ENCODE assay signal across 12 mouse cellular contexts in genomic region chr13:38353420-38354255, GRCm38 (mm10). TPM values are rescaled to one million over a fixed set of nuclear protein-coding genes. Genes with fewer than 3 reads are reported as not detected.
A peak's percentile ranks its signal among the peaks of the same experiment; 100 is the strongest.
DNase-seq lines count a peak whose midpoint lies in the region; ATAC-seq and TF ChIP-seq lines count a peak whose summit lies in the region.
"Had no signal": no experiment of that assay in that cellular context is flagged by ENCODE, and none has a peak within 500 bp of the region (broad histone marks: within the 10 kb centered on the region; RNA-seq: fewer than 3 reads in every experiment).

No protein-coding gene starts in this region.

- 63% methylated on average over 24 of the region's 24 CpGs for WGBS in hindbrain, embryonic 16.5 days
- 55% methylated on average over 24 of the region's 24 CpGs for WGBS in hindbrain, embryonic 14.5 days
- WGBS in midbrain, embryonic 15.5 days, result 60% methylated on average over 24 of the region's 24 CpGs
- 64% methylated on average over 24 of the region's 24 CpGs for WGBS in midbrain, embryonic 11.5 days
- 36% methylated on average over 24 of the region's 24 CpGs for WGBS in heart, postnatal 0 days
- 70% methylated on average over 24 of the region's 24 CpGs for WGBS in embryonic facial prominence, embryonic 10.5 days

- TF ChIP-seq CTCF in heart, postnatal 0 days (IDR thresholded peaks at IDR 0.05; ENCODE audit: low read depth), result no peak

- ATAC-seq in hindbrain, embryonic 16.5 days, result no peak
- ATAC-seq in hindbrain, embryonic 14.5 days (ENCODE audit: low FRiP score), result no peak
- ATAC-seq in midbrain, embryonic 15.5 days (replicated peaks), result no peak
- ATAC-seq in midbrain, embryonic 11.5 days (ENCODE audit: low FRiP score), result no peak; the same call in 1 of the 2 replicates
- ATAC-seq in heart, postnatal 0 days (ENCODE audit: insufficient read depth, low read depth), result peak; percentile 75

- H3K4me3 ChIP-seq in hindbrain, embryonic 16.5 days (ENCODE audit: low read length), result no peak overlapping the region
- no peak overlapping the region for H3K4me3 ChIP-seq in hindbrain, embryonic 14.5 days (replicated peaks; ENCODE audit: low read length)
- no peak overlapping the region for H3K4me3 ChIP-seq in midbrain, embryonic 15.5 days
- no peak overlapping the region for H3K4me3 ChIP-seq in midbrain, embryonic 11.5 days (ENCODE audit: low read depth, low read length)
- H3K4me3 ChIP-seq in heart, postnatal 0 days (ENCODE audit: low read depth, low read length), result peak overlapping the region; percentile 22; the same call in 1 of the 2 replicates
- no peak overlapping the region for H3K4me3 ChIP-seq in embryonic facial prominence, embryonic 10.5 days
- H3K4me3 ChIP-seq: liver, embryonic 15.5 days had no signal

- no peaks in the 10 kb centered on the region for H3K27me3 ChIP-seq in hindbrain, embryonic 16.5 days (replicated peaks; ENCODE audit: control insufficient read depth, insufficient read depth, low read length)
- 0 out of 2 replicates have a peak, but pooled peaks cover under 1% of the 10 kb centered on the region for H3K27me3 ChIP-seq in hindbrain, embryonic 14.5 days (ENCODE audit: control insufficient read depth, insufficient read depth, low read length)
- H3K27me3 ChIP-seq in midbrain, embryonic 15.5 days (replicated peaks), result peaks cover 10% of the 10 kb centered on the region; the same call in 1 of the 2 replicates
- H3K27me3 ChIP-seq in midbrain, embryonic 11.5 days (ENCODE audit: control insufficient read depth, insufficient read depth, low read length), result no peaks in the 10 kb centered on the region; the same call in 1 of the 2 replicates
- no peaks in the 10 kb centered on the region for H3K27me3 ChIP-seq in heart, postnatal 0 days (ENCODE audit: control insufficient read depth, insufficient read depth, low read length)
- peaks cover 25% of the 10 kb centered on the region for H3K27me3 ChIP-seq in embryonic facial prominence, embryonic 10.5 days (replicated peaks; ENCODE audit: low read depth, poor library complexity, severe bottlenecking)

- no peaks in the 10 kb centered on the region for H3K9me3 ChIP-seq in hindbrain, embryonic 16.5 days (ENCODE audit: control insufficient read depth, low read length)
- no peaks in the 10 kb centered on the region for H3K9me3 ChIP-seq in hindbrain, embryonic 14.5 days (ENCODE audit: control insufficient read depth, low read length)
- no peaks in the 10 kb centered on the region for H3K9me3 ChIP-seq in midbrain, embryonic 15.5 days
- H3K9me3 ChIP-seq in midbrain, embryonic 11.5 days (ENCODE audit: control insufficient read depth, low read length), result no peaks in the 10 kb centered on the region
- H3K9me3 ChIP-seq in heart, postnatal 0 days (replicated peaks; ENCODE audit: control insufficient read depth, low read length), result no peaks in the 10 kb centered on the region
- H3K9me3 ChIP-seq in embryonic facial prominence, embryonic 10.5 days, result no peaks in the 10 kb centered on the region
- H3K9me3 ChIP-seq: liver, embryonic 15.5 days had no signal

- H3K9ac ChIP-seq in hindbrain, embryonic 16.5 days (ENCODE audit: low read depth, low read length), result no peak overlapping the region
- no peak overlapping the region for H3K9ac ChIP-seq in hindbrain, embryonic 14.5 days
- H3K9ac ChIP-seq in midbrain, embryonic 15.5 days, result no peak overlapping the region
- no peak overlapping the region for H3K9ac ChIP-seq in midbrain, embryonic 11.5 days (ENCODE audit: low read length)
- H3K9ac ChIP-seq in heart, postnatal 0 days (replicated peaks; ENCODE audit: low read depth, low read length), result no peak overlapping the region
- H3K9ac ChIP-seq: liver, embryonic 15.5 days had no signal

- H3K4me2 ChIP-seq in hindbrain, embryonic 16.5 days (ENCODE audit: low read length), result peak overlapping the region; percentile 15; the same call in 1 of the 2 replicates
- H3K4me2 ChIP-seq in hindbrain, embryonic 14.5 days (replicated peaks), result no peak overlapping the region; the same call in 1 of the 2 replicates
- H3K4me2 ChIP-seq in midbrain, embryonic 15.5 days, result peak overlapping the region; percentile 3; the same call in 1 of the 2 replicates
- H3K4me2 ChIP-seq in midbrain, embryonic 11.5 days, result no peak overlapping the region
- peak overlapping the region; percentile 48 for H3K4me2 ChIP-seq in heart, postnatal 0 days (ENCODE audit: low read depth, low read length)
- H3K4me2 ChIP-seq: liver, embryonic 15.5 days had no signal

- no peak overlapping the region for H3K27ac ChIP-seq in hindbrain, embryonic 16.5 days (ENCODE audit: low read depth, low read length)
- H3K27ac ChIP-seq in hindbrain, embryonic 14.5 days, result no peak overlapping the region
- H3K27ac ChIP-seq in midbrain, embryonic 15.5 days, result no peak overlapping the region
- H3K27ac ChIP-seq in midbrain, embryonic 11.5 days (ENCODE audit: low read depth, low read length), result no peak overlapping the region
- H3K27ac ChIP-seq in heart, postnatal 0 days (ENCODE audit: low read depth), result no peak overlapping the region
- no peak overlapping the region for H3K27ac ChIP-seq in embryonic facial prominence, embryonic 10.5 days (replicated peaks)
- H3K27ac ChIP-seq: liver, embryonic 15.5 days had no signal

- H3K4me1 ChIP-seq in hindbrain, embryonic 16.5 days (ENCODE audit: control insufficient read depth, insufficient read depth, low read depth, low read length), result no peaks in the 10 kb centered on the region
- no peaks in the 10 kb centered on the region; the same call in 1 of the 2 replicates for H3K4me1 ChIP-seq in hindbrain, embryonic 14.5 days (replicated peaks; ENCODE audit: control insufficient read depth, insufficient read depth, low read length)
- no peaks in the 10 kb centered on the region for H3K4me1 ChIP-seq in midbrain, embryonic 15.5 days
- H3K4me1 ChIP-seq in midbrain, embryonic 11.5 days (ENCODE audit: control insufficient read depth, insufficient read depth, low read length), result peaks cover 2% of the 10 kb centered on the region
- H3K4me1 ChIP-seq in heart, postnatal 0 days (ENCODE audit: control insufficient read depth, insufficient read depth), result no peaks in the 10 kb centered on the region; the same call in 1 of the 2 replicates
- H3K4me1 ChIP-seq in embryonic facial prominence, embryonic 10.5 days, result peaks cover 18% of the 10 kb centered on the region

- DNase-seq in hindbrain, embryonic 14.5 days (ENCODE audit: low spot score), result no peak
- DNase-seq in midbrain, embryonic 11.5 days (ENCODE audit: low spot score, missing footprints), result no peak
- DNase-seq in heart, postnatal 0 days (ENCODE audit: low spot score), result no peak
- no peak for DNase-seq in embryonic facial prominence, embryonic 10.5 days (ENCODE audit: low spot score)
- DNase-seq in layer of hippocampus, postnatal 25 days (ENCODE audit: extremely low spot score in 1 of 2, low spot score in 1 of 2), result no peak
- DNase-seq in frontal cortex, postnatal 36 days (ENCODE audit: low spot score in 2 of 2), result no peak
- DNase-seq: adrenal gland, adult 8-10 months; gastrocnemius, postnatal 10 days had no signal

- no peak; the same call in 1 of the 2 replicates for TF ChIP-seq EP300 in heart, postnatal 0 days (IDR thresholded peaks at IDR 0.05; ENCODE audit: low read depth)

- no peaks in the 10 kb centered on the region for H3K36me3 ChIP-seq in hindbrain, embryonic 16.5 days (ENCODE audit: control insufficient read depth, insufficient read depth, low read length)
- H3K36me3 ChIP-seq in hindbrain, embryonic 14.5 days (replicated peaks; ENCODE audit: control insufficient read depth, insufficient read depth), result no peaks in the 10 kb centered on the region
- no peaks in the 10 kb centered on the region for H3K36me3 ChIP-seq in midbrain, embryonic 15.5 days (replicated peaks)
- H3K36me3 ChIP-seq in midbrain, embryonic 11.5 days (ENCODE audit: control insufficient read depth, insufficient read depth, low read length), result no peaks in the 10 kb centered on the region
- no peaks in the 10 kb centered on the region for H3K36me3 ChIP-seq in heart, postnatal 0 days (replicated peaks; ENCODE audit: control insufficient read depth, insufficient read depth, low read length)
- no peaks in the 10 kb centered on the region for H3K36me3 ChIP-seq in embryonic facial prominence, embryonic 10.5 days (replicated peaks)
- H3K36me3 ChIP-seq: liver, embryonic 15.5 days had no signal

RNA-seq across cellular contexts. Expression of gene Bmp6, which starts 8.7 kb away (rescaled TPM):
- polyA plus RNA-seq in hindbrain, embryonic 16.5 days (2015; fragmentation: Nextera tagmentation; extraction: Ambion mirVana), result 3.1 and 4.2 TPM in 2 replicates
- polyA plus RNA-seq in hindbrain, embryonic 14.5 days (2014; fragmentation: Nextera tagmentation; extraction: Ambion mirVana), result 7.4 and 8.9 TPM in 2 replicates
- 3.3 and 4.2 TPM in 2 replicates for polyA plus RNA-seq in midbrain, embryonic 15.5 days (2015; fragmentation: Nextera tagmentation; extraction: Ambion mirVana)
- 2.6 and 3.0 TPM in 2 replicates for polyA plus RNA-seq in midbrain, embryonic 11.5 days (2014; fragmentation: Nextera tagmentation; extraction: Ambion mirVana)
- total RNA-seq in heart, postnatal 0 days (2014; rRNA removed; ENCODE audit: low replicate concordance), result 15.6 and 19.2 TPM in 2 replicates
- polyA plus RNA-seq in heart, postnatal 0 days (2015; fragmentation: Nextera tagmentation; extraction: Ambion mirVana), result 1.8 and 2.0 TPM in 2 replicates
- polyA plus RNA-seq in embryonic facial prominence, embryonic 10.5 days (2016; fragmentation: Nextera tagmentation; extraction: Ambion mirVana), result 0.67 and 0.75 TPM in 2 replicates
- 1 to 10 TPM; 3.8 to 4.3 TPM for total RNA-seq in layer of hippocampus, postnatal 25 days (2021)
- total RNA-seq: common myeloid progenitor, adult 5-6 weeks had no signal

Comparison
In these comparisons a context has a peak if more than half of its experiments do, and no peak if none do; other contexts are left out.
1. H3K4me2 ChIP-seq: peak in hindbrain, embryonic 16.5 days (single experiment), midbrain, embryonic 15.5 days (single experiment) and heart, postnatal 0 days (single experiment); none in hindbrain, embryonic 14.5 days (single experiment) and midbrain, embryonic 11.5 days (single experiment).